Mouse (Mus musculus): ENCODE measurements around the gene Lim2. TPM values are rescaled to one million over a fixed set of nuclear protein-coding genes. Genes with fewer than 3 reads are reported as not detected.
A peak's percentile ranks its signal among the peaks of the same experiment; 100 is the strongest.

Lim2 gene
- total RNA-seq, 4 experiments from 2014 or later = 0.32 TPM; not detected in 3

- DNase-seq (ENCODE audit: low spot score) = peak; percentile 99
These were observed 16.4 kb downstream of the Lim2 start, which contains the start of the genes Etfb and Gm45233 for GRCm38 (mm10) chr7:43443917-43444293. Gene Etfb (plus strand): TSS chr7:43444083. Gene Gm45233 (plus strand): TSS chr7:43444128.

GRCm38 (mm10) chr7:43447801-43448200 lies 20.3 kb downstream of the Lim2 start:
- DNase-seq (ENCODE audit: low spot score) = no peak

- no peak for DNase-seq (ENCODE audit: low spot score)
These were observed 20.8 kb downstream of the Lim2 start for GRCm38 (mm10) chr7:43448246-43448645.

GRCm38 (mm10) chr7:43449811-43450210 lies 22.3 kb downstream of the Lim2 start:
- no peak for DNase-seq (ENCODE audit: low spot score)

DNA sequence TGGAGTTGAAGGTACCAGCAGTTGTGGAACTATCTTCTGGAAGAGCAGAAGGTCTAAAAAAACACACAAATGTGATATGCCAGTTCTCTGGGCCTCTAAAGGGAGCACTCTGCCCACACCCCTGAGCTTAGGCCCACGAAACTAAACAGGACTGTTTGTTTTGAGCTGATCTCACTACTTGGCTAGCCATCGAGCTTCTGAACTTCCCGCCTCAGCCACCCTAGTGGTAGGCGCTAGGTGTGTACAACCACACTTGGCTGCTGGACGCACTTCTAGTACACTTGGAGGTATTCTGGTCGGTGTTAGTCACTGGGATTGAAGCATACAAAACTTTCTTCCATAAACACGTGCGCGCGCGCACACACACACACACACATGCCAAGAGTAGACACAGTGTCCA lies 24.3 kb downstream of the Lim2 start:
- no peak for DNase-seq (ENCODE audit: low spot score)

- no peak for DNase-seq (ENCODE audit: low spot score)
These were observed 25.1 kb downstream of the Lim2 start for GRCm38 (mm10) chr7:43452609-43453008.

DNA sequence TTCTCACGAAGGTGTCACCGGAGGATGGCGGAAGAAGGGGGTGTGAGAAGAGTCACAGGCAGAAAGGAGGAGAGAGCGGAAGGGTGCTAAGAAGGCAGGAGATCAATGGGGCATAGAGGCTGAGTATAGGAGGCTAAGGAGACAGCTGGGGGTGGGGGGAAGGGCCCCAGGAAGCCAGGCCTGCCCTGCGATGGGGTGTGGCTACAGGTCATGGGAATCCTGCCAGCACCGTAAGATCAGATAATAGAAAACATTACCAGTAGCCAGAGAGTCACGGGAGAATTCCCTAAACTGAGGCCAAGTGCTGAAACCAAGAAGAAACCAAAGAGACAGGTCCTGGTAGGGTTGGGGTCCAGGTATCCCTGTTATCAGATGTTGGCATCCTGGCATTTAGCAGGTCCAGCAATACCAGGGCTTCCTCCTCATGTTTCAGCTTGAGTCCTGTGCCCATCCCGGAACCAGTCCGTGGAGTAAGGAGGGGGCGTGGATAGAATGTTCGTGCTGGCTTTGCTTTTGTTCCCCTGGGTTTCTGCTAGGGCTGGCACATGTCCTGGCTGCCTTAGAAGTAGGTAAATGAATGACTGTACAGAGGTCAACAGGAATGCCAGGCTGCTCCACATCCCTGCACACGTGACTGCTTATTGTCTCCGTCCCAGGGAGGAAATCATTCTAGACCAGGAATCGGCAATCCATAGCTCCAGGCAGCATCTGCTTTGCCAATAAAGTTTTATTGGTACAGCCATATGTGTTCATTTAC lies 26.3 kb downstream of the Lim2 start:
- DNase-seq (ENCODE audit: low spot score) = no peak

- DNase-seq (ENCODE audit: low spot score) = no peak
These were observed 26.9 kb downstream of the Lim2 start for GRCm38 (mm10) chr7:43454371-43454770.

- DNase-seq (ENCODE audit: low spot score) = no peak
These were observed 35.4 kb downstream of the Lim2 start, which contains the start of gene Vsig10l for GRCm38 (mm10) chr7:43462851-43463250. Gene Vsig10l (plus strand): TSS chr7:43463151.

GRCm38 (mm10) chr7:43463976-43464375 lies 36.5 kb downstream of the Lim2 start:
- DNase-seq (ENCODE audit: low spot score) = no peak

DNA sequence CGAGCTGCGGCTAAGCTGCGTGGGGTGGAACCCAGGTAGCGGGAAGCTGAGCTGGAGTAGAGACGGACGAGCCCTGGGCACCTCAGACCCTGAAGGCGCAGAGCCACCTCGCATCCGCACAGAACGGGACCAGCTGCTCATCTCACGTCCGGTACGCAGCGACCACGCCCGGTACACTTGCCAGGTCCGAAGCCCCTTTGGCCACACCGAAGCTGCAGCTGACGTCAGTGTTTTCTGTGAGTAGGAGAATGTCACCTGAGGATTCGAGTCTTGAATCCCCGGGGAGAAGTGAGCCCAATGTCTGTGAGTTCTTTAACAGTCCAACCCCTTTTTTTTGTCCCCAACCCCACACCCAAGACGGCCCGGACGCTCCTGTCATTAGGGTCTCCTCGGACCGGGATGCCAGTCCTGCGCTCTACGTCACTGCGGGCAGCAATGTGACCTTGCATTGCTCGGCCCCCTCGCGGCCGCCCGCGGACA lies 37.4 kb downstream of the Lim2 start:
- DNase-seq (ENCODE audit: low spot score) = no peak

GRCm38 (mm10) chr7:43465344-43466098 lies 38.1 kb downstream of the Lim2 start:
- DNase-seq (ENCODE audit: low spot score) = peak; percentile 88

- peak; percentile 70 for DNase-seq (ENCODE audit: low spot score)
These were observed 38.7 kb downstream of the Lim2 start for GRCm38 (mm10) chr7:43466099-43466694.

- no peak for DNase-seq (ENCODE audit: low spot score)
These were observed 42.9 kb downstream of the Lim2 start for GRCm38 (mm10) chr7:43470373-43470772.

DNA sequence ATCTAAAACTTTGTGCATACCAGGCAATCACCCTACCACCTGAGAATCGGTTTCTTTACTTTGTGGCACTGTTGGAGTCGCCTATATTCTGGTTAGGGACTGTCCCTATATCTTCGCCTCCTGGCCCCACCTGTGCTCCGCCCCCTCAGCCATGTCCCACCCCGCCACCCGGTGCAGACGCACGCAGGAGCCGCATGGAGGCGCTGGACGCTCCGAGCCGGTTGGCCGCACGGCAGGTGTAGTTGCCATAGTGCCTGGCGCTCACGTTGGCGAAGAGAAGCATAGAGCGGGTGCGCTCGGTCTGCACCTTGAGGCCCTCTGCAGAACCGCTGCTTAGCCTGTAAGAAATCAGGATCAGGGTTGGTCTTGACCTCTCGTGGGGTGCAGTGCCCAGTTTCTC lies 48.2 kb downstream of the Lim2 start:
- no peak for DNase-seq (ENCODE audit: low spot score)

DNA sequence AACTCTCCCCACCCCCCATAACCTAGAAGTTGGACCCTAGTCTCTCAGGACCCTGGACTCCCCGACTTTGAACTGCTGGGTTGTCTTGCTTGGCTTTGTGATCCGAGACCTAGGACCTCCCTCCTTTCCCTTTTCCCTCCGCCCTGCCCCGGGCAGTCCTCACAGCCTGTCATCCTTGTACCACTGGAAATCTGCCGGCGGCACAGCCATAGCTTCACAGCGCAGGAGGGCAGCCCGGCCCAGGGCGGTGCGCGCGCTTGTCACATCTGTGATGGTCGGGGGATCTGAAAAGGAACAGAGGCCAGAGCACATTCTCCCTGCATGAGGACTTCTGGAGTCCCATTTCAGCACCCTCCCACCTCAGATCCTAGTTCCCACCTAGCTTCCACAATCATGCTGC lies 48.9 kb downstream of the Lim2 start:
- DNase-seq (ENCODE audit: low spot score) = no peak

DNA sequence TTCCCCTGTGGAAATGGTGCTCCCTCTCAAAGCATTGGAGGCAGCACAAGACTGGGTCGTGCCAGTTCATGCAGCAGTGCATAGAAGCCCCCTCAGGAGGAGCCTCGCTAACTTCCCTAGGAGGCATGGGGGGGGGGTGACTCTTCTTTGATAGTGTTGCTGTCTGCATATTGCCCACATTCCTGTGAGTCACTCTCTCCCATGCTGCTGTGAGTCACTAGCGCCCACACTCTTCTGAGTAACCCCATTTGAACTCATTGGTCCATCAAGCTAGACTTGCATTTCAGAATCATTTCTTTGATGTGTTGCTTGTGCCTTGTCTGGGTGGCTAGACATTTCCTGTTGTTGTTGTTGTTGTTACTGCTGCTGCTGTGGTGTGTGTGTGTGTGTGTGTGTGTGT lies 53.7 kb downstream of the Lim2 start:
- no peak for DNase-seq (ENCODE audit: low spot score)

DNA sequence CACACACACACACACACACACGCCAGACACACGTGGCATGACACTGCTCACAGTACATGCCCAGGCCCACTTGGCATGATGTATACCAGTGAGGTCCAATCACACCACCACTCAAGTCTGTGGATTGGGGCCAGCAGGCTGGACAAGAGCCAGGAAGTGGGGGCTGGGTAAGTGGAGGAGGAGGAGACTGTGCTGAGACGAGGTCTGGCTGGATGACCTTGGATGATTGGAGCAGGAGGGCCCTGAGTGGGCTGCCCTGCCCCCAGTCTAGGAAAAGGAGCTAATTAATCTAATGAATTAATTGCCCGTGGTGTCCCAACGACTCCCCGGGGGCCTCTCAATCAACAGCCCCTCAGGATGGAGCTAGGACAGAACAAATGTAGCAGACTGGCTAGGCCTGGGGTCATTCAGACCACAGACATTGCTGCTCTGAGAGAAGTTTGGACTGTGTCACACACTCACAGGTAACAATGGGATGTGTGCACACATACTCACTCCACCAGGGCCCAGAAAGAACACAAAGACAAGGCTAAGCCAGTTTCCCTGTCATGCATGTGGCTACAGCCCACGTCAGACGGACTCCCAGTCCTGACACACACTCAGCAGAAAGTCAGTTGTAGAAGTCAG lies 54.7 kb downstream of the Lim2 start:
- no peak for DNase-seq (ENCODE audit: low spot score)

DNA sequence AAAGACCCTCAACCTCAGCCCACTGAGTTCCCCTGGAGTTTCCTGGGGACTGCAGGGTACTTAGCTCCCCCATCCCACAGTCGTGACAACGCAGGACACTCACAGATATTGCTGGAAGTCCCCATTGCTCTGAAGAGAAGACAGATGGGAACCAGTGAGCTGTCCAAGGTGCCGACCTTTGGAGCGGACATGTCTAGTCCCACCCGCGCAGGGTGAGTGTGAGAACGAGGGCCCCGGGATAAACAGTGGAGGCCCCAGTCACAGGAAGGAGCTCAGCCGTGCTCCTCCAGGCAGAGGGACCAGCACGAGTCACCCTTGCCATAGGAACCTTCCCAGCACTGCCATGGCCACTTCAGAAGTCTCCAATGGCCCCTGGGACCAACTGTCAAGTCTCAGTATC lies 55.8 kb downstream of the Lim2 start:
- DNase-seq (ENCODE audit: low spot score) = no peak
